Comparison of ENCODE assay signal across 21 mouse cellular contexts in genomic region chr9:56516219-56516618, GRCm38 (mm10).
DNase-seq lines count a peak whose midpoint lies in the region; ATAC-seq and TF ChIP-seq lines count a peak whose summit lies in the region.
"Had no signal": no experiment of that assay in that cellular context is flagged by ENCODE, and none has a peak within 500 bp of the region (broad histone marks: within the 10 kb centered on the region; RNA-seq: fewer than 3 reads in every experiment).

No protein-coding gene starts in this region.

- H3K36me3 ChIP-seq in heart, embryonic 16.5 days (ENCODE audit: control insufficient read depth, insufficient read depth), result no peaks in the 10 kb centered on the region
- H3K36me3 ChIP-seq in heart, embryonic 11.5 days (ENCODE audit: control insufficient read depth, insufficient read depth, low read length), result no peaks in the 10 kb centered on the region
- no peaks in the 10 kb centered on the region for H3K36me3 ChIP-seq in kidney, embryonic 16.5 days (ENCODE audit: insufficient read depth, low read length)
- H3K36me3 ChIP-seq in small intestine, adult 2 months (ENCODE audit: control insufficient read depth, insufficient read depth, low read length), result no peaks in the 10 kb centered on the region
- no peaks in the 10 kb centered on the region for H3K36me3 ChIP-seq in intestine, postnatal 0 days (ENCODE audit: control insufficient read depth, insufficient read depth)
- H3K36me3 ChIP-seq: embryonic facial prominence, embryonic 12.5 days; liver, embryonic 12.5 days; midbrain, embryonic 10.5 days; neural tube, embryonic 12.5 days had no signal

- H3K4me2 ChIP-seq in heart, embryonic 16.5 days (ENCODE audit: low read depth, low read length), result no peak overlapping the region
- H3K4me2 ChIP-seq in heart, embryonic 11.5 days, result no peak overlapping the region
- no peak overlapping the region for H3K4me2 ChIP-seq in kidney, embryonic 16.5 days (replicated peaks; ENCODE audit: low read depth, low read length)
- H3K4me2 ChIP-seq in intestine, postnatal 0 days (replicated peaks; ENCODE audit: low read depth), result no peak overlapping the region
- H3K4me2 ChIP-seq: embryonic facial prominence, embryonic 12.5 days; forebrain, embryonic 13.5 days; liver, embryonic 12.5 days; lung, embryonic 14.5 days; neural tube, embryonic 12.5 days had no signal

- ATAC-seq in heart, embryonic 16.5 days (replicated peaks; ENCODE audit: extremely low read depth, insufficient read depth, low FRiP score), result 0 out of 2 replicates have a peak, but pooled peaks have one; percentile 19
- no peak for ATAC-seq in heart, embryonic 11.5 days (replicated peaks; ENCODE audit: insufficient number of reproducible peaks, low FRiP score, low TSS enrichment)
- ATAC-seq in kidney, embryonic 16.5 days (ENCODE audit: low FRiP score, low TSS enrichment), result no peak
- no peak for ATAC-seq in intestine, postnatal 0 days
- ATAC-seq: CD4-positive, CD25-positive, alpha-beta regulatory T cell, adult 4 months; forebrain, embryonic 13.5 days; liver, embryonic 12.5 days had no signal

- no peak for TF ChIP-seq POLR2A in small intestine, adult 2 months (IDR thresholded peaks at IDR 0.05; ENCODE audit: low read depth, low read length)

- no peaks in the 10 kb centered on the region for H3K27me3 ChIP-seq in heart, embryonic 16.5 days (ENCODE audit: control insufficient read depth, insufficient read depth, low read length)
- H3K27me3 ChIP-seq in heart, embryonic 11.5 days (ENCODE audit: control insufficient read depth, insufficient read depth, low read length), result no peaks in the 10 kb centered on the region
- no peaks in the 10 kb centered on the region for H3K27me3 ChIP-seq in kidney, embryonic 16.5 days (ENCODE audit: insufficient read depth, low read length)
- no peaks in the 10 kb centered on the region for H3K27me3 ChIP-seq in small intestine, adult 2 months (ENCODE audit: control insufficient read depth, insufficient read depth, low read length)
- no peaks in the 10 kb centered on the region for H3K27me3 ChIP-seq in intestine, postnatal 0 days (replicated peaks; ENCODE audit: control insufficient read depth, insufficient read depth, low read length)
- H3K27me3 ChIP-seq: embryonic facial prominence, embryonic 12.5 days; forebrain, embryonic 13.5 days; liver, embryonic 12.5 days; neural tube, embryonic 12.5 days; Patski had no signal

- 73% methylated on average over 3 of the region's 3 CpGs for WGBS in heart, embryonic 16.5 days
- WGBS in heart, embryonic 11.5 days (ENCODE audit: insufficient replicate concordance), result 69% methylated on average over 3 of the region's 3 CpGs
- 52% methylated on average over 3 of the region's 3 CpGs for WGBS in kidney, embryonic 16.5 days
- WGBS in small intestine, adult 2 months, result 66% methylated on average over 3 of the region's 3 CpGs
- WGBS in intestine, postnatal 0 days, result 71% methylated on average over 3 of the region's 3 CpGs

- H3K4me3 ChIP-seq in gastrocnemius, adult 2 months, result peak overlapping the region; percentile 28; the same call in 1 of the 2 replicates
- no peak overlapping the region for H3K4me3 ChIP-seq in heart, embryonic 16.5 days (ENCODE audit: low read length)
- no peak overlapping the region for H3K4me3 ChIP-seq in heart, embryonic 11.5 days (ENCODE audit: low read depth, low read length)
- H3K4me3 ChIP-seq in kidney, embryonic 16.5 days (ENCODE audit: low read length), result no peak overlapping the region
- no peak overlapping the region for H3K4me3 ChIP-seq in small intestine, adult 2 months (ENCODE audit: low read depth, low read length)
- H3K4me3 ChIP-seq in intestine, postnatal 0 days (ENCODE audit: low read depth, low read length), result no peak overlapping the region
- H3K4me3 ChIP-seq: embryonic facial prominence, embryonic 12.5 days; erythroblast, embryonic 14.5 days; forebrain, embryonic 13.5 days; left cerebral cortex, adult 2 months; liver, embryonic 12.5 days; midbrain, embryonic 10.5 days; neural tube, embryonic 12.5 days had no signal

- H3K4me1 ChIP-seq in heart, embryonic 16.5 days (ENCODE audit: control insufficient read depth, insufficient read depth, low read length), result peaks cover 17% of the 10 kb centered on the region
- H3K4me1 ChIP-seq in heart, embryonic 11.5 days (ENCODE audit: control insufficient read depth, insufficient read depth, low read length), result peaks cover 15% of the 10 kb centered on the region; the same call in 1 of the 2 replicates
- peaks cover 9% of the 10 kb centered on the region; the same call in 1 of the 2 replicates for H3K4me1 ChIP-seq in kidney, embryonic 16.5 days (ENCODE audit: insufficient read depth, low read length)
- H3K4me1 ChIP-seq in small intestine, adult 2 months (ENCODE audit: control insufficient read depth, insufficient read depth, insufficient read length, low read length), result peaks cover 3% of the 10 kb centered on the region
- H3K4me1 ChIP-seq in intestine, postnatal 0 days (replicated peaks; ENCODE audit: control insufficient read depth, insufficient read depth, low read length), result no peaks in the 10 kb centered on the region
- H3K4me1 ChIP-seq: liver, embryonic 12.5 days had no signal

- H3K9ac ChIP-seq in heart, embryonic 16.5 days (ENCODE audit: low read length), result no peak overlapping the region
- no peak overlapping the region for H3K9ac ChIP-seq in heart, embryonic 11.5 days (ENCODE audit: low read depth, low read length)
- no peak overlapping the region for H3K9ac ChIP-seq in kidney, embryonic 16.5 days (replicated peaks; ENCODE audit: low read length)
- no peak overlapping the region for H3K9ac ChIP-seq in intestine, postnatal 0 days (ENCODE audit: low read depth, low read length)
- H3K9ac ChIP-seq: embryonic facial prominence, embryonic 12.5 days; forebrain, embryonic 13.5 days; liver, embryonic 12.5 days; lung, embryonic 14.5 days; neural tube, embryonic 12.5 days had no signal

- intact Hi-C loops in gastrocnemius, adult 2 months (cut with DNase I), result no loop called here

- peak overlapping the region; percentile 81 for H3K27ac ChIP-seq in gastrocnemius, adult 2 months
- H3K27ac ChIP-seq in heart, embryonic 16.5 days (ENCODE audit: low read length), result no peak overlapping the region
- no peak overlapping the region for H3K27ac ChIP-seq in heart, embryonic 11.5 days (ENCODE audit: low read depth, low read length)
- H3K27ac ChIP-seq in kidney, embryonic 16.5 days (ENCODE audit: low read length), result peak overlapping the region; percentile 35
- H3K27ac ChIP-seq in small intestine, adult 2 months (ENCODE audit: insufficient read depth, low read depth, low read length), result 0 out of 2 replicates have a peak overlapping the region, but pooled peaks have one; percentile 8
- no peak overlapping the region for H3K27ac ChIP-seq in intestine, postnatal 0 days (ENCODE audit: low read depth, low read length)
- H3K27ac ChIP-seq: embryonic facial prominence, embryonic 12.5 days; forebrain, embryonic 13.5 days; left cerebral cortex, adult 2 months; liver, embryonic 12.5 days; macrophage; neural tube, embryonic 12.5 days had no signal

- TF ChIP-seq CTCF in gastrocnemius, adult 2 months (IDR thresholded peaks at IDR 0.05), result no peak
- no peak for TF ChIP-seq CTCF in small intestine, adult 2 months (IDR thresholded peaks at IDR 0.05; ENCODE audit: extremely low read depth, insufficient read length, insufficient replicate concordance, low read depth, low read length)
- no peak for TF ChIP-seq CTCF in intestine, postnatal 0 days (IDR thresholded peaks at IDR 0.05; ENCODE audit: low read depth)

- H3K9me3 ChIP-seq in heart, embryonic 16.5 days (replicated peaks; ENCODE audit: control insufficient read depth, low read length), result no peaks in the 10 kb centered on the region
- no peaks in the 10 kb centered on the region for H3K9me3 ChIP-seq in heart, embryonic 11.5 days (replicated peaks; ENCODE audit: control insufficient read depth, low read length)
- no peaks in the 10 kb centered on the region for H3K9me3 ChIP-seq in kidney, embryonic 16.5 days (ENCODE audit: low read length)
- H3K9me3 ChIP-seq in intestine, postnatal 0 days (ENCODE audit: control insufficient read depth), result no peaks in the 10 kb centered on the region
- H3K9me3 ChIP-seq: embryonic facial prominence, embryonic 12.5 days; forebrain, embryonic 13.5 days; liver, embryonic 12.5 days; midbrain, embryonic 10.5 days; neural tube, embryonic 12.5 days had no signal

- DNase-seq in gastrocnemius, adult 2 months, result peak; percentile 24
- no peak for DNase-seq in gastrocnemius, adult 8-10 months (ENCODE audit: low spot score in 2 of 2)
- DNase-seq in kidney, adult 8-10 months, result no peak
- DNase-seq: cerebellum, adult 11 months; thymus, postnatal 14 days had no signal

Comparison
In these comparisons a context has a peak if more than half of its experiments do, and no peak if none do; other contexts are left out.
1. H3K27ac ChIP-seq: peak in gastrocnemius, adult 2 months (single experiment), kidney, embryonic 16.5 days (single experiment) and small intestine, adult 2 months (single experiment); none in heart, embryonic 16.5 days (single experiment), heart, embryonic 11.5 days (single experiment) and intestine, postnatal 0 days (single experiment).